Mouse (Mus musculus) right cerebral cortex, postnatal 4 days (tissue): ENCODE data around the gene Tcta.
A peak's percentile ranks its signal among the peaks of the same experiment; 100 is the strongest.

ENCODE experiments used
- DNase-seq: peaks from one replicate; pipeline ENCODE4 v3.0.0-alpha.2; 2022

The Tcta gene

GRCm38 (mm10) chr9:108267691-108268090 is 38.3 kb downstream of the Tcta start:
- no peak for DNase-seq

- no peak for DNase-seq
Measured at GRCm38 (mm10) chr9:108266261-108266935, 39.6 kb downstream of the Tcta start.

GRCm38 (mm10) chr9:108264191-108264921 is 41.6 kb downstream of the Tcta start:
- DNase-seq, result peak; percentile 15

- DNase-seq, result peak; percentile 98
Measured at GRCm38 (mm10) chr9:108263690-108264190, 42.2 kb downstream of the Tcta start, which contains the start of gene Dag1. Gene Dag1 (minus strand): TSS chr9:108263958.

GRCm38 (mm10) chr9:108263131-108263681 is 42.8 kb downstream of the Tcta start:
- DNase-seq, result peak; percentile 36

- no peak for DNase-seq
Measured at GRCm38 (mm10) chr9:108262494-108263049, 43.4 kb downstream of the Tcta start.

GRCm38 (mm10) chr9:108261865-108262264 is 44.1 kb downstream of the Tcta start:
- DNase-seq, result no peak

GRCm38 (mm10) chr9:108260526-108260925 is 45.4 kb downstream of the Tcta start:
- no peak for DNase-seq
